In genomic region chr9:24504381-24504780, GRCm38 (mm10) we compare ENCODE assay signal across 21 mouse cellular contexts. TPM values are rescaled to one million over a fixed set of nuclear protein-coding genes. Genes with fewer than 3 reads are reported as not detected.
DNase-seq lines count a peak whose midpoint lies in the region; ATAC-seq and TF ChIP-seq lines count a peak whose summit lies in the region.
"Had no signal": no experiment of that assay in that cellular context is flagged by ENCODE, and none has a peak within 500 bp of the region (broad histone marks: within the 10 kb centered on the region; RNA-seq: fewer than 3 reads in every experiment).

No protein-coding gene starts in this region.

- H3K36me3 ChIP-seq in hindbrain, embryonic 11.5 days (ENCODE audit: control insufficient read depth, insufficient read depth, low read length): no peaks in the 10 kb centered on the region
- no peaks in the 10 kb centered on the region for H3K36me3 ChIP-seq in hindbrain, embryonic 10.5 days
- H3K36me3 ChIP-seq in lung, embryonic 14.5 days (ENCODE audit: insufficient read depth): no peaks in the 10 kb centered on the region
- H3K36me3 ChIP-seq: heart, embryonic 15.5 days; limb, embryonic 10.5 days; neural tube, embryonic 12.5 days had no signal

- no peak overlapping the region for H3K4me2 ChIP-seq in hindbrain, embryonic 11.5 days (replicated peaks; ENCODE audit: low read depth, low read length)
- H3K4me2 ChIP-seq in lung, embryonic 14.5 days: no peak overlapping the region; the same call in 1 of the 2 replicates

- H3K27ac ChIP-seq in hindbrain, embryonic 11.5 days (ENCODE audit: low read depth, low read length): no peak overlapping the region
- H3K27ac ChIP-seq in hindbrain, embryonic 10.5 days: no peak overlapping the region
- no peak overlapping the region for H3K27ac ChIP-seq in lung, embryonic 14.5 days (ENCODE audit: low read depth)
- H3K27ac ChIP-seq: neural tube, embryonic 12.5 days had no signal

- H3K9me3 ChIP-seq in hindbrain, embryonic 11.5 days (ENCODE audit: control insufficient read depth, low read length): no peaks in the 10 kb centered on the region
- H3K9me3 ChIP-seq in hindbrain, embryonic 10.5 days: no peaks in the 10 kb centered on the region
- H3K9me3 ChIP-seq in lung, embryonic 14.5 days (ENCODE audit: low read depth, low read length): no peaks in the 10 kb centered on the region
- H3K9me3 ChIP-seq: heart, embryonic 15.5 days; limb, embryonic 10.5 days; liver, embryonic 15.5 days; neural tube, embryonic 12.5 days had no signal

- WGBS in hindbrain, embryonic 11.5 days: 83% methylated on average over 2 of the region's 2 CpGs
- WGBS in hindbrain, embryonic 10.5 days: 85% methylated on average over 2 of the region's 2 CpGs
- WGBS in lung, embryonic 14.5 days: 62% methylated on average over 2 of the region's 2 CpGs

- DNase-seq in CD4-positive, CD25-positive, alpha-beta regulatory T cell, adult 2 months (ENCODE audit: low read depth, low spot score): peak; percentile 16
- peak; percentile 4 for DNase-seq in hindbrain, embryonic 11.5 days (ENCODE audit: low spot score)
- no peak for DNase-seq in hindbrain, embryonic 10.5 days (ENCODE audit: low spot score)
- peak; percentile 9 for DNase-seq in lung, embryonic 14.5 days
- no peak for DNase-seq in lung, postnatal 4 days
- DNase-seq in induced T-regulatory cell, adult 2 months (ENCODE audit: low read depth): peak; percentile 54
- no peak for DNase-seq in thymus, postnatal 36 days
- DNase-seq: adrenal gland, adult 8-10 months; cerebellum, adult 8-10 months; gastrocnemius, postnatal 14 days; heart, adult 2 months; heart, postnatal 4 days; kidney, postnatal 25 days; layer of hippocampus, adult 9-11 months; right cerebral cortex, adult 18-20 months; thymus, postnatal 4 days had no signal

- no peaks in the 10 kb centered on the region for H3K27me3 ChIP-seq in hindbrain, embryonic 11.5 days (ENCODE audit: control insufficient read depth, insufficient read depth, low read length)
- no peaks in the 10 kb centered on the region for H3K27me3 ChIP-seq in hindbrain, embryonic 10.5 days (ENCODE audit: insufficient read depth, poor library complexity, severe bottlenecking)
- H3K27me3 ChIP-seq in lung, embryonic 14.5 days (ENCODE audit: insufficient read depth, low read length): no peaks in the 10 kb centered on the region
- H3K27me3 ChIP-seq: heart, embryonic 15.5 days; liver, embryonic 15.5 days; neural tube, embryonic 12.5 days had no signal

- no peak overlapping the region for H3K4me3 ChIP-seq in hindbrain, embryonic 11.5 days (ENCODE audit: low read depth, low read length)
- H3K4me3 ChIP-seq in hindbrain, embryonic 10.5 days: no peak overlapping the region
- H3K4me3 ChIP-seq in lung, embryonic 14.5 days (ENCODE audit: low read depth, low read length): no peak overlapping the region

- H3K4me1 ChIP-seq in hindbrain, embryonic 11.5 days (replicated peaks; ENCODE audit: control insufficient read depth, insufficient read depth, low read length): no peaks in the 10 kb centered on the region; the same call in 1 of the 2 replicates
- H3K4me1 ChIP-seq in hindbrain, embryonic 10.5 days (replicated peaks): peaks cover 32% of the 10 kb centered on the region
- peaks cover 10% of the 10 kb centered on the region for H3K4me1 ChIP-seq in lung, embryonic 14.5 days (ENCODE audit: insufficient read depth)

- ATAC-seq in CD4-positive, CD25-positive, alpha-beta regulatory T cell, adult 4 months: no peak
- no peak for ATAC-seq in hindbrain, embryonic 11.5 days (ENCODE audit: low FRiP score)
- no peak for ATAC-seq in lung, embryonic 14.5 days (ENCODE audit: insufficient read depth)

- TF ChIP-seq CTCF in lung, embryonic 14.5 days (IDR thresholded peaks at IDR 0.05; ENCODE audit: low read depth): 0 out of 2 replicates have a peak, but pooled peaks have one; percentile 19

- H3K9ac ChIP-seq in hindbrain, embryonic 11.5 days (ENCODE audit: low read depth, low read length): no peak overlapping the region
- no peak overlapping the region for H3K9ac ChIP-seq in lung, embryonic 14.5 days
- H3K9ac ChIP-seq: neural tube, embryonic 12.5 days had no signal

RNA-seq across cellular contexts. Expression of gene Dpy19l1, which starts 1.4 kb away (rescaled TPM):
- polyA plus RNA-seq in CD4-positive, CD25-positive, alpha-beta regulatory T cell, adult 4 months (2017; shearing (Covaris generic)): 1 to 10 TPM; 3.6 to 7.2 TPM
- polyA plus RNA-seq in hindbrain, embryonic 11.5 days (2014; fragmentation: Nextera tagmentation; extraction: Ambion mirVana): 14.7 and 14.8 TPM in 2 replicates
- 4.9 and 9.2 TPM in 2 replicates for polyA plus RNA-seq in hindbrain, embryonic 10.5 days (2016; fragmentation: Nextera tagmentation; extraction: Ambion mirVana)
- 28.3 and 31.7 TPM in 2 replicates for polyA plus RNA-seq in lung, embryonic 14.5 days (2014; fragmentation: Nextera tagmentation; extraction: Ambion mirVana)

Comparison
In these comparisons a context has a peak if more than half of its experiments do, and no peak if none do; other contexts are left out.
1. DNase-seq: peak in CD4-positive, CD25-positive, alpha-beta regulatory T cell, adult 2 months (single experiment), hindbrain, embryonic 11.5 days (single experiment), lung, embryonic 14.5 days (single experiment) and induced T-regulatory cell, adult 2 months (single experiment); none in hindbrain, embryonic 10.5 days (single experiment), lung, postnatal 4 days (0 of 2) and thymus, postnatal 36 days (0 of 2).